Mouse (Mus musculus): Measurements from ENCODE around the gene Cct5.

DNA sequence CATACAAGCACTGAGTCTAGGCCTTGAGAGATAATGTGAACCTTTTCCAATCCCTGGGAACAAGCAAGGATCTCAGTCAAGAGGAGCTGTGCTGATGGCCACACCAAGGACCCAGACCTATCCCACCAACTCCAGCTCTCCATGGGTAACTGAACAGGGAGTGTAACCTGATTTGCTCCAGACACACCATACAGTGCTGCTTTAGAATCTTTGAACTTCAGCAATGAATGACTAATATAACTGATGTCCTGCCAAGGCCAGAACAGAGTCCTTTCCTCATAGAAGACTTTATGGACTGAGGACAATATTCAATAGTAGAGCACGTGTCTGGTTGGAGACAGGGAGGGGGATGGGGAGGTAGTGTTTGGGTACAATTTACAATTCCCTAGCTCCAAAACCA is 56.5 kb downstream of the Cct5 start:
- TF ChIP-seq CTCF (IDR thresholded peaks at IDR 0.05; ENCODE audit: control insufficient read depth, insufficient read depth, insufficient read length): no peak
- TF ChIP-seq CEBPB (IDR thresholded peaks at IDR 0.05; ENCODE audit: low read depth): no peak
- TF ChIP-seq MYOD1 (IDR thresholded peaks at IDR 0.05; ENCODE audit: control insufficient read depth, insufficient read length, low read depth): no peak
- no peak for TF ChIP-seq USF1 (IDR thresholded peaks at IDR 0.05; ENCODE audit: low read depth)
- TF ChIP-seq MYOG (IDR thresholded peaks at IDR 0.05; ENCODE audit: control insufficient read depth, extremely low read depth, insufficient read length): no peak
- no peak for TF ChIP-seq MAX (IDR thresholded peaks at IDR 0.05)
- TF ChIP-seq FOSL1 (IDR thresholded peaks at IDR 0.05; ENCODE audit: insufficient read depth, low read length, poor library complexity, severe bottlenecking): no peak
